Mouse (Mus musculus): ENCODE data around the gene 1810043G02Rik. TPM values are rescaled to one million over a fixed set of nuclear protein-coding genes. Genes with fewer than 3 reads are reported as not detected.
"Not testable (repeated sequence)": the region's sequence is repeated elsewhere in the genome, so short reads cannot be mapped to it uniquely, and the experiment has no call there.

1810043G02Rik gene
- 33.2 and 37.1 TPM in 2 replicates for polyA plus RNA-seq (2014; fragmentation: Nextera tagmentation; extraction: Ambion mirVana)

GRCm38 (mm10) chr10:77978351-77979350 is at the start of gene 1810043G02Rik:
1810043G02Rik (plus strand) TSS chr10:77978524.
- peak within 1 kb of the TSS; percentile 70 for H3K4me3 ChIP-seq (ENCODE audit: low read depth, low read length)
- H3K27me3 ChIP-seq (ENCODE audit: control insufficient read depth, insufficient read depth, low read length): no peaks in the 10 kb centered on the region
- H3K9ac ChIP-seq (ENCODE audit: low read depth, low read length): peak within 1 kb of the TSS; percentile 84
- H3K36me3 ChIP-seq (ENCODE audit: control insufficient read depth, insufficient read depth, low read length): no peaks in the 10 kb centered on the region
- ATAC-seq (ENCODE audit: low FRiP score) (peak; percentile 97), DNase-seq (ENCODE audit: low spot score) (peak; percentile 100)
- H3K9me3 ChIP-seq (ENCODE audit: control insufficient read depth, low read length): no peaks in the 10 kb centered on the region
- WGBS: 2% methylated on average over 55 of the region's 57 CpGs
- peak within 1 kb of the TSS; percentile 70 for H3K27ac ChIP-seq (ENCODE audit: low read depth, low read length)
- H3K4me2 ChIP-seq (replicated peaks; ENCODE audit: low read depth, low read length): peak within 1 kb of the TSS; percentile 73
- peaks cover 3% of the 10 kb centered on the region; the same call in 1 of the 2 replicates for H3K4me1 ChIP-seq (replicated peaks; ENCODE audit: control insufficient read depth, insufficient read depth, low read length)

DNA sequence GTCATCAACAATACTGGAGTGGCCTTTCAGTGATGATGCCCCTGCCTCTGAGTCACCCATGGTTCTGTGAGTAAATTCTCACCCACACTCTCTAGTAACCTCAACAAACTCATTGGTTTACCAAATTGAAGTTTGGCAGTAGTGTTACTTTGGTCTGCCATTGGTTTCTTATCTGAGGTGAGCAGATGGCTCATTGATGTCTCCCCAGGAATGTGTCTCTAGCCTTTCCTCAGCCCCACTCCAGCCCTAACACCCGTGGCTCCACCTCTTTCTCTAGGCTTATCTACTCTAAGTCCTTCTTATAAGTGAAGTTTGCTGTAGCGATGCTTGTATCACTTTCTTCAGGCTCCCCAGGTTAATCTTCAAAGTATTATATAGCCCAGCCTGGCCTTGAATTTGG is 38.6 kb upstream of the 1810043G02Rik start:
- Histone ChIP-seq H3K9me3 (ENCODE audit: control insufficient read depth, low read length) (no peaks in the 10 kb centered on the region), H3K4me1 (replicated peaks; ENCODE audit: control insufficient read depth, insufficient read depth, low read length) (no peaks in the 10 kb centered on the region)
- WGBS: 71% methylated on average over 2 of the region's 2 CpGs

DNA sequence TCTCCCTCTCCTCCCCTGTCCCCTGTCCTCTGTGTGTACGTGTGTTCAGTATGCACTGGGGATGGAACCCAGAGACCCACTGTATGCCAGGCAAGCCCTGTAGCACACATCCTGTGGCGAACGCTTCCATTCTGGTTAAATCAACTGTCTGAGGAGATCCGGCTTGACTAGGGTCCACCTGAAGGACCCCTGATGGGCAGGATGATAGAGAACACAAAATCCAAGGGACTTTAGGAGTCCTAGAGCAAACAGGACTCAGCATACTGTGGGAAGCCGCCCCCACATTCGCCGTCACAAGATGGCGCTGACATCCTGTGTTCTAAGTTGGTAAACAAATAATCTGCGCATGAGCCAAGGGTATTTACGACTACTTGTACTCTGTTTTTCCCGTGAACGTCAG is 27.9 kb upstream of the 1810043G02Rik start:
- H3K4me3 ChIP-seq (ENCODE audit: low read depth, low read length); H3K9me3 ChIP-seq (ENCODE audit: control insufficient read depth, low read length); H3K4me1 ChIP-seq (replicated peaks; ENCODE audit: control insufficient read depth, insufficient read depth, low read length); H3K36me3 ChIP-seq (ENCODE audit: control insufficient read depth, insufficient read depth, low read length); ATAC-seq (ENCODE audit: low FRiP score); DNase-seq (ENCODE audit: low spot score); H3K27me3 ChIP-seq (ENCODE audit: control insufficient read depth, insufficient read depth, low read length); H3K9ac ChIP-seq (ENCODE audit: low read depth, low read length); H3K27ac ChIP-seq (ENCODE audit: low read depth, low read length); H3K4me2 ChIP-seq (replicated peaks; ENCODE audit: low read depth, low read length): not testable (repeated sequence)
- WGBS: 92% methylated on average over 8 of the region's 12 CpGs

More for the DNA sequence above, 38.6 kb upstream of the 1810043G02Rik start:
- Histone ChIP-seq H3K4me3 (ENCODE audit: low read depth, low read length) (no peak overlapping the region), H3K27me3 (ENCODE audit: control insufficient read depth, insufficient read depth, low read length) (no peaks in the 10 kb centered on the region), H3K9ac (ENCODE audit: low read depth, low read length) (no peak overlapping the region), H3K36me3 (ENCODE audit: control insufficient read depth, insufficient read depth, low read length) (no peaks in the 10 kb centered on the region), H3K4me2 (replicated peaks; ENCODE audit: low read depth, low read length) (no peak overlapping the region), H3K27ac (ENCODE audit: low read depth, low read length) (no peak overlapping the region)
- DNase-seq (ENCODE audit: low spot score) (no peak), ATAC-seq (ENCODE audit: low FRiP score) (no peak)

DNA sequence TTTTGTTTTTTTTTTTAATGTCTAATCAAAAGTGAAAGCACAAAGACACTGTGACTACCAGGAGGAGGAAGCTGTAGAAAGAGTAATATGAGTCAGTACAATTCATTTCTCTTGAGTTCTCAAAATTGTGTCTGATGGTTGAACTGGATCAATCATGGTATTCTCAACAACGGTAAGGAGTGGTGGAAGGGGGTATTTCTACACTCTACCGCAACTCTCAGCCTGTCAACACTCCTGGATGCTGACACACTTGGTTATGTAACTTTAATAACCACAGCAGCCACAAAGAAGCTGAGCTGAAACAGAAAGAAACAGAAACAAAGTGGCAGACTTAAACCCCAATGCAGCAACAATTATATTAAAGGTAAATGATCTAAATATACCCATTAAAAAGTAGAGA is 15.6 kb upstream of the 1810043G02Rik start:
- 89% methylated on average over 2 of the region's 2 CpGs for WGBS
- ATAC-seq (ENCODE audit: low FRiP score): no peak

GRCm38 (mm10) chr10:77963971-77964370 is 14.4 kb upstream of the 1810043G02Rik start:
- H3K9ac ChIP-seq (ENCODE audit: low read depth, low read length): no peak overlapping the region
- DNase-seq (ENCODE audit: low spot score) (no peak), ATAC-seq (ENCODE audit: low FRiP score) (no peak)
- no peak overlapping the region for H3K4me2 ChIP-seq (replicated peaks; ENCODE audit: low read depth, low read length)
- no peak overlapping the region for H3K27ac ChIP-seq (ENCODE audit: low read depth, low read length)
- 80% methylated on average over 6 of the region's 6 CpGs for WGBS
- peaks cover 7% of the 10 kb centered on the region for H3K27me3 ChIP-seq (ENCODE audit: control insufficient read depth, insufficient read depth, low read length)
- no peaks in the 10 kb centered on the region for H3K4me1 ChIP-seq (replicated peaks; ENCODE audit: control insufficient read depth, insufficient read depth, low read length)
- H3K4me3 ChIP-seq (ENCODE audit: low read depth, low read length): no peak overlapping the region
- H3K9me3 ChIP-seq (ENCODE audit: control insufficient read depth, low read length): no peaks in the 10 kb centered on the region
- no peaks in the 10 kb centered on the region for H3K36me3 ChIP-seq (ENCODE audit: control insufficient read depth, insufficient read depth, low read length)

More for the DNA sequence above, 15.6 kb upstream of the 1810043G02Rik start:
- Histone ChIP-seq H3K4me1 (replicated peaks; ENCODE audit: control insufficient read depth, insufficient read depth, low read length) (no peaks in the 10 kb centered on the region), H3K36me3 (ENCODE audit: control insufficient read depth, insufficient read depth, low read length) (no peaks in the 10 kb centered on the region), H3K9me3 (ENCODE audit: control insufficient read depth, low read length) (no peaks in the 10 kb centered on the region), H3K27me3 (ENCODE audit: control insufficient read depth, insufficient read depth, low read length) (no peaks in the 10 kb centered on the region), H3K9ac (ENCODE audit: low read depth, low read length) (no peak overlapping the region), H3K4me2 (replicated peaks; ENCODE audit: low read depth, low read length) (no peak overlapping the region), H3K27ac (ENCODE audit: low read depth, low read length) (no peak overlapping the region), H3K4me3 (ENCODE audit: low read depth, low read length) (no peak overlapping the region)
- no peak for DNase-seq (ENCODE audit: low spot score)

GRCm38 (mm10) chr10:77969274-77969972 is 8.9 kb upstream of the 1810043G02Rik start:
- Histone ChIP-seq H3K9me3 (ENCODE audit: control insufficient read depth, low read length) (no peaks in the 10 kb centered on the region), H3K4me2 (replicated peaks; ENCODE audit: low read depth, low read length) (peak overlapping the region; percentile 65), H3K4me1 (replicated peaks; ENCODE audit: control insufficient read depth, insufficient read depth, low read length) (no peaks in the 10 kb centered on the region), H3K4me3 (ENCODE audit: low read depth, low read length) (peak overlapping the region; percentile 27), H3K27ac (ENCODE audit: low read depth, low read length) (no peak overlapping the region), H3K9ac (ENCODE audit: low read depth, low read length) (peak overlapping the region; percentile 42; the same call in 1 of the 2 replicates), H3K27me3 (ENCODE audit: control insufficient read depth, insufficient read depth, low read length) (peaks cover 21% of the 10 kb centered on the region), H3K36me3 (ENCODE audit: control insufficient read depth, insufficient read depth, low read length) (no peaks in the 10 kb centered on the region)
- 6% methylated on average over 26 of the region's 26 CpGs for WGBS
- ATAC-seq (ENCODE audit: low FRiP score) (peak; percentile 71), DNase-seq (ENCODE audit: low spot score) (peak; percentile 67)

DNA sequence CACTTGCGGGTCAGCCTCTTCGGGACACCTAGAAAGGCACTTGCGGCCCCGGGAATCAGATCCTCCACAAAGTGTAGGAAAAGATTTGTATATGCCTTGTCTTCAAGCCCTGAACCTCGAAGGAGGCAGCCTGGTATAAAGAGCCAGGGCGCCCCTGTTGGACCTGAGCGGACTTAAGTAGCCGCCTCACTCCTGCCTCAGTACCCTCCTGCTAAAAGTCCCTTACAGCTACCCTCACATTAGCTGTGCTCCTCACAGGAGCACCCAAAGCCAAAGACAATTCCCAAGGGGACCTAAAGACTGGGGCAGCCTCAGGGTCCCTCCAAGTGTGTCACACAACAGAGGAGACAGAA is 8.4 kb upstream of the 1810043G02Rik start:
- no peaks in the 10 kb centered on the region for H3K4me1 ChIP-seq (replicated peaks; ENCODE audit: control insufficient read depth, insufficient read depth, low read length)
- 17% methylated on average over 8 of the region's 8 CpGs for WGBS
- H3K36me3 ChIP-seq (ENCODE audit: control insufficient read depth, insufficient read depth, low read length): no peaks in the 10 kb centered on the region
- peak overlapping the region; percentile 42; the same call in 1 of the 2 replicates for H3K9ac ChIP-seq (ENCODE audit: low read depth, low read length)
- no peak overlapping the region for H3K27ac ChIP-seq (ENCODE audit: low read depth, low read length)
- no peaks in the 10 kb centered on the region for H3K9me3 ChIP-seq (ENCODE audit: control insufficient read depth, low read length)
- no peak for DNase-seq (ENCODE audit: low spot score)
- peak overlapping the region; percentile 27 for H3K4me3 ChIP-seq (ENCODE audit: low read depth, low read length)
- H3K4me2 ChIP-seq (replicated peaks; ENCODE audit: low read depth, low read length): peak overlapping the region; percentile 65
- H3K27me3 ChIP-seq (ENCODE audit: control insufficient read depth, insufficient read depth, low read length): peaks cover 21% of the 10 kb centered on the region
- peak; percentile 59; the same call in 1 of the 2 replicates for ATAC-seq (ENCODE audit: low FRiP score)

GRCm38 (mm10) chr10:77970481-77970880 is 7.8 kb upstream of the 1810043G02Rik start, which contains the start of gene Trpm2:
Trpm2 (minus strand) TSS chr10:77970563.
- H3K27ac ChIP-seq (ENCODE audit: low read depth, low read length): no peak within 1 kb of the TSS
- DNase-seq (ENCODE audit: low spot score) (no peak), ATAC-seq (ENCODE audit: low FRiP score) (no peak)
- peak within 1 kb of the TSS; percentile 65 for H3K4me2 ChIP-seq (replicated peaks; ENCODE audit: low read depth, low read length)
- 82% methylated on average over 6 of the region's 6 CpGs for WGBS
- peak within 1 kb of the TSS; percentile 42; the same call in 1 of the 2 replicates for H3K9ac ChIP-seq (ENCODE audit: low read depth, low read length)
- H3K4me3 ChIP-seq (ENCODE audit: low read depth, low read length): peak within 1 kb of the TSS; percentile 27
- H3K27me3 ChIP-seq (ENCODE audit: control insufficient read depth, insufficient read depth, low read length): peaks cover 21% of the 10 kb centered on the region
- no peaks in the 10 kb centered on the region for H3K9me3 ChIP-seq (ENCODE audit: control insufficient read depth, low read length)
- no peaks in the 10 kb centered on the region for H3K36me3 ChIP-seq (ENCODE audit: control insufficient read depth, insufficient read depth, low read length)
- no peaks in the 10 kb centered on the region for H3K4me1 ChIP-seq (replicated peaks; ENCODE audit: control insufficient read depth, insufficient read depth, low read length)

Measured in hindbrain, embryonic 11.5 days (tissue).